Mouse (Mus musculus) embryonic facial prominence, embryonic 15.5 days (tissue): Measurements from ENCODE around the gene Kcne1. TPM values are rescaled to one million over a fixed set of nuclear protein-coding genes. Genes with fewer than 3 reads are reported as not detected.
A peak's percentile ranks its signal among the peaks of the same experiment; 100 is the strongest.

Source experiments
- ATAC-seq: fragments of 200-750 bp; cut with Nextera tagmentation; 2 replicates; pipeline ENCODE4 v1.8.0; 2017; ENCODE audit warnings: low read depth, moderate TSS enrichment; ENCODE audit not compliant: insufficient number of reproducible peaks, low FRiP score, low TSS enrichment
- H3K27ac ChIP-seq: fragments of 300-500 bp; sonication (generic); replicated peaks from 2 replicates; pipeline ENCODE4 v1.5.1; 2015; ENCODE audit warnings: mild to moderate bottlenecking, inconsistent platforms
- H3K27me3 ChIP-seq: fragments of 300-500 bp; sonication (generic); 2 replicates; pipeline ENCODE4 v1.6.1; 2015; ENCODE audit warnings: inconsistent platforms
- H3K36me3 ChIP-seq: fragments of 300-500 bp; sonication (generic); 2 replicates; pipeline ENCODE4 v1.6.1; 2015; ENCODE audit warnings: mild to moderate bottlenecking, inconsistent platforms
- H3K4me1 ChIP-seq: fragments of 300-500 bp; sonication (generic); 2 replicates; pipeline ENCODE4 v1.6.1; 2015; ENCODE audit warnings: inconsistent platforms
- H3K4me2 ChIP-seq: fragments of 300-500 bp; sonication (generic); replicated peaks from 2 replicates; pipeline ENCODE4 v1.6.1; 2015; ENCODE audit warnings: mild to moderate bottlenecking, inconsistent platforms
- H3K4me3 ChIP-seq: fragments of 300-500 bp; sonication (generic); replicated peaks from 2 replicates; pipeline ENCODE4 v1.5.1; 2015; ENCODE audit warnings: mild to moderate bottlenecking, inconsistent platforms
- H3K9ac ChIP-seq: fragments of 300-500 bp; sonication (generic); 2 replicates; pipeline ENCODE4 v1.6.1; 2015; ENCODE audit warnings: inconsistent platforms
- H3K9me3 ChIP-seq: fragments of 300-500 bp; sonication (generic); replicated peaks from 2 replicates; pipeline ENCODE4 v1.6.1; 2016; ENCODE audit warnings: inconsistent platforms
- WGBS: fragments of 180-500 bp; shearing (Covaris S2); methylation state at CpG from one replicate; pipeline ENCODE4 v1.1.7; 2015; 5-methylcytosine and 5-hydroxymethylcytosine counted together
- polyA plus RNA-seq: library from polyadenylated mRNA; unstranded; fragments of >200 nt; fragmentation: Nextera tagmentation; extraction: Ambion mirVana; gene quantifications from 2 replicates; pipeline ENCODE4 v1.2.1, GENCODE M21; 2015

The Kcne1 gene
- polyA plus RNA-seq, 1 experiment from 2014 or later: 0.11 TPM

DNA sequence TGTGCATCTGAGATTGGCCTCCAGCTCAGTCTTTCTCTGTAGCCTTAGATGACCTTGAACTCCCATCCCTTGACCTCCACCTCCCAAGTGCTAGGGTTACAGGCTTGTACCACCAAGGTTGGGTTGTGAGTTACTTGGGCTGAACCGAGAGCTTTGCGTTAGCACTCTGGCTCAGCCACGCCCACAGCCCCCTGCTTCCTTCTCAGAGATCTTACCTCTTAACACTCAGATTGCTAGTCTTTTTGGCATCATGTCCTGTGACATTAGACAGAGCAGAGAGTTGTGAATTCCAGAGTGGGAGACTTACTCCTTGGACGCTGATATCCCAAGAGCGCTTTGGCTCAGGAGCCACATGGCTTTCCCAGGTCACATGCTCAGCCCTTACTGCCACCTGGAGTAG lies 56.8 kb downstream of the Kcne1 start:
- Histone ChIP-seq H3K4me3 (peak overlapping the region; percentile 73), H3K27ac (peak overlapping the region; percentile 69; the same call in 1 of the 2 replicates), H3K9ac (no peak overlapping the region), H3K9me3 (no peaks in the 10 kb centered on the region), H3K27me3 (no peaks in the 10 kb centered on the region), H3K4me2 (peak overlapping the region; percentile 74), H3K4me1 (peaks cover 20% of the 10 kb centered on the region), H3K36me3 (peaks cover 22% of the 10 kb centered on the region)
- 55% methylated on average over 5 of the region's 5 CpGs for WGBS
- ATAC-seq: no peak

GRCm38 (mm10) chr16:92301989-92302388 lies 57.3 kb downstream of the Kcne1 start:
- peak overlapping the region; percentile 73 for H3K4me3 ChIP-seq
- peak overlapping the region; percentile 60 for H3K9ac ChIP-seq
- no peak for ATAC-seq
- H3K4me2 ChIP-seq: peak overlapping the region; percentile 74
- WGBS: 20% methylated on average over 5 of the region's 5 CpGs
- H3K36me3 ChIP-seq: peaks cover 18% of the 10 kb centered on the region
- H3K27ac ChIP-seq: peak overlapping the region; percentile 69
- H3K27me3 ChIP-seq: no peaks in the 10 kb centered on the region
- no peaks in the 10 kb centered on the region for H3K9me3 ChIP-seq
- peaks cover 20% of the 10 kb centered on the region for H3K4me1 ChIP-seq

DNA sequence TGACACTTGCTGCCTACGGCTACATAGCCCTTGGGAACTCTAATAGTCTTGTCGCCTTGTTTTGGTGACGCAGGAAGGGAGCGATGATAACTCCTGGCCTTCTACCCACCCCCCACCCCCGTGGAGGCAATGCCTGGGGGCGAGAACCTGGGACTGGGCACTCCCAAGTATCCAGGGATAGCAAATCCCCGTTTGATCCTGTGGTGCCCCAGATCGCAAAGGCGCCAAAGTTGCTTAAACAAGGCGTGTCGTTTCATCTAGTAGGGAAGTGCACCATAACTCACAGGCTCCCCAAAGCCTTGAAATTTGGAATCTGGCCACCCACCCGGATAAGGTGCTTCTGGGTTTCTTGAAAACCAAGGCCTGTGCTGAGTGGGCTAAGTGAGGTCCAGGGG lies 57.9 kb downstream of the Kcne1 start:
- peak; percentile 44 for ATAC-seq
- H3K27me3 ChIP-seq: no peaks in the 10 kb centered on the region
- WGBS: under 1% methylated on average over 12 of the region's 12 CpGs
- H3K27ac ChIP-seq: peak overlapping the region; percentile 69
- H3K4me2 ChIP-seq: peak overlapping the region; percentile 74
- H3K9ac ChIP-seq: peak overlapping the region; percentile 60
- peaks cover 13% of the 10 kb centered on the region for H3K36me3 ChIP-seq
- no peaks in the 10 kb centered on the region for H3K9me3 ChIP-seq
- H3K4me1 ChIP-seq: peaks cover 20% of the 10 kb centered on the region
- peak overlapping the region; percentile 73 for H3K4me3 ChIP-seq

DNA sequence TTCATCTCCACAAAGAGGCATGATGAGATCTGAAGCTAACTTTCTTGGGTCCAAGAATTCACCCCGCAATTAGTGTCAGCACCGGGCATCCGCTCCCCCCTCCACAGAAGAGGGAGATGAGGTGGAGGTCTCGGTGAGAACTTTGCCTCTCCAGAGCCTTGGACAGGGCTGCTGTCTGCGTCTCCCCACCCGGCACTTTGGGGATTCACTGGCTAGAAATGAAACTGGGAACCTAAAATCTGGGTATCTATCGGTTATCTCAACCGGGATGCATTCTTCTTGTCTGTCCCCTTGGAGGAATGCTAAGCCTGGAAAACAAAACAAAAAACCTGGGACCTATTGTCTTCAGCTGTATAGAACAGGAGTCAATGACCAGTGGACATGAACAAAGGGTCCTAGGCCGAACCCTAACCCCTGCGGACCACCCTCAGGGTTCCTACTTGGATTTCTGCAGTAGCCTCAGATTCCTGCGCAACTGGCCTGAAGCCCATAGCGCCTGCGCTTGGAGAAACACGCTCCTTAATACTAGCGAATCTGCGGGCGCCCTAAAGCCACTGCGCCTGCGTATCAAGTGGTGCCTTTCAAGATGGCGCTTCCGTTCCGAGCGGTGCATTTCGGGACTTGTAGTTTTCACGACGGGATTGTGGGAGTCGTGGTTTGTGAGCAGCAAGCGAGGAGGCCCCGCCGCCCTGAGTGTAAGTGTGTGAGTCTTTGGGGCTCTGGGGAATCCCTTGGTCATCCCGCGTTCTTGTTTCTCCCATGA lies 58.4 kb downstream of the Kcne1 start, which contains the start of gene Smim11:
Smim11 (plus strand) TSS at position 638 of the 763 bp plus-strand sequence.
- peaks cover 20% of the 10 kb centered on the region for H3K4me1 ChIP-seq
- H3K27ac ChIP-seq: peak within 1 kb of the TSS; percentile 70
- H3K9me3 ChIP-seq: no peaks in the 10 kb centered on the region
- peak within 1 kb of the TSS; percentile 73 for H3K4me3 ChIP-seq
- H3K27me3 ChIP-seq: no peaks in the 10 kb centered on the region
- H3K36me3 ChIP-seq: peaks cover 7% of the 10 kb centered on the region; the same call in 1 of the 2 replicates
- WGBS: 9% methylated on average over 32 of the region's 32 CpGs
- peak; percentile 90 for ATAC-seq
- peak within 1 kb of the TSS; percentile 74 for H3K4me2 ChIP-seq
- H3K9ac ChIP-seq: peak within 1 kb of the TSS; percentile 60

Other genes starting within 250 kb of the Kcne1 start
- gene Kcne2, start 67.1 kb downstream of the Kcne1 start, polyA plus RNA-seq: 0.22 and 0.23 TPM in 2 replicates
- 131 TPM in 2 replicates for gene Smim11, start 58.2 kb downstream of the Kcne1 start, polyA plus RNA-seq
- gene Fam243, start 38.0 kb downstream of the Kcne1 start, polyA plus RNA-seq: not detected in 2 replicates
- 40.3 and 41.8 TPM in 2 replicates for gene Rcan1, start 111.4 kb upstream of the Kcne1 start, polyA plus RNA-seq
- 6.7 and 8.8 TPM in 2 replicates for gene Clic6, start 126.3 kb upstream of the Kcne1 start, polyA plus RNA-seq